Mouse (Mus musculus): ENCODE data around the gene Omg. TPM values are rescaled to one million over a fixed set of nuclear protein-coding genes. Genes with fewer than 3 reads are reported as not detected.

Gene Omg
- 1 to 10 TPM in 8 of 26 experiments, under 1 TPM in 11, not detected in 7; 0.30 to 2.5 (median 0.92) TPM for total RNA-seq (2018; cell fraction: chromatin; rRNA removed)
- total RNA-seq (2018; cell fraction: cytosol; rRNA removed) = under 1 TPM in 14 of 26 experiments, not detected in 12; 0.03 to 0.29 (median 0.07) TPM
- total RNA-seq (2018; cell fraction: nucleus; rRNA removed) = 1 to 10 TPM in 1 of 26 experiments, under 1 TPM in 18, not detected in 7; 0.21 to 1.2 (median 0.42) TPM
- polyA plus RNA-seq (2018) = 0.11 to 0.34 TPM in 2 of 3 replicates, not detected in the other

- no peak within 1 kb of the TSS for H3K4me3 ChIP-seq (ENCODE audit: inconsistent target)
- no peaks in the 10 kb centered on the region for H3K79me2 ChIP-seq (ENCODE audit: inconsistent target)
- 82% methylated on average over 5 of the region's 8 CpGs for WGBS (ENCODE audit: missing documents)
- no peak within 1 kb of the TSS for H3K27ac ChIP-seq
- H3K36me3 ChIP-seq (ENCODE audit: inconsistent target) = no peaks in the 10 kb centered on the region
Measured at GRCm38 (mm10) chr11:79503845-79504244, at the start of gene Omg. Gene Omg (minus strand): TSS chr11:79504084.

- H3K4me3 ChIP-seq (ENCODE audit: inconsistent target) = no peak overlapping the region
- peaks cover 56% of the 10 kb centered on the region for H3K36me3 ChIP-seq (ENCODE audit: inconsistent target)
- no peaks in the 10 kb centered on the region for H3K79me2 ChIP-seq (ENCODE audit: inconsistent target)
- WGBS (ENCODE audit: missing documents) = 88% methylated on average over 1 of the region's 1 CpGs
- no peak overlapping the region for H3K27ac ChIP-seq
Measured at GRCm38 (mm10) chr11:79552622-79553021, 48.7 kb upstream of the Omg start.

- no peak overlapping the region for H3K27ac ChIP-seq
- H3K79me2 ChIP-seq (ENCODE audit: inconsistent target) = peaks cover 7% of the 10 kb centered on the region
- H3K36me3 ChIP-seq (ENCODE audit: inconsistent target) = no peaks in the 10 kb centered on the region
- no peak overlapping the region for H3K4me3 ChIP-seq (ENCODE audit: inconsistent target)
- 98% methylated on average over 3 of the region's 3 CpGs for WGBS (ENCODE audit: missing documents)
Measured at GRCm38 (mm10) chr11:79536293-79536692, 32.4 kb upstream of the Omg start.

GRCm38 (mm10) chr11:79535554-79535953 lies 31.7 kb upstream of the Omg start:
- Histone ChIP-seq H3K36me3 (ENCODE audit: inconsistent target) (no peaks in the 10 kb centered on the region), H3K79me2 (ENCODE audit: inconsistent target) (peaks cover 15% of the 10 kb centered on the region), H3K27ac (no peak overlapping the region), H3K4me3 (ENCODE audit: inconsistent target) (no peak overlapping the region)
- WGBS (ENCODE audit: missing documents) = 29% methylated on average over 4 of the region's 4 CpGs

GRCm38 (mm10) chr11:79533950-79534690 lies 30.2 kb upstream of the Omg start:
- Histone ChIP-seq H3K79me2 (ENCODE audit: inconsistent target) (peaks cover 29% of the 10 kb centered on the region), H3K27ac (no peak overlapping the region), H3K4me3 (ENCODE audit: inconsistent target) (no peak overlapping the region), H3K36me3 (ENCODE audit: inconsistent target) (no peaks in the 10 kb centered on the region)
- WGBS (ENCODE audit: missing documents) = 92% methylated on average over 8 of the region's 8 CpGs

- 97% methylated on average over 6 of the region's 6 CpGs for WGBS (ENCODE audit: missing documents)
- Histone ChIP-seq H3K36me3 (ENCODE audit: inconsistent target) (no peaks in the 10 kb centered on the region), H3K27ac (no peak overlapping the region), H3K4me3 (ENCODE audit: inconsistent target) (no peak overlapping the region), H3K79me2 (ENCODE audit: inconsistent target) (peaks cover 37% of the 10 kb centered on the region)
Measured at GRCm38 (mm10) chr11:79533311-79533710, 29.4 kb upstream of the Omg start.

GRCm38 (mm10) chr11:79531485-79531884 lies 27.6 kb upstream of the Omg start:
- H3K27ac ChIP-seq = peak overlapping the region; percentile 5; the same call in 1 of the 2 replicates
- 74% methylated on average over 4 of the region's 4 CpGs for WGBS (ENCODE audit: missing documents)
- H3K36me3 ChIP-seq (ENCODE audit: inconsistent target) = no peaks in the 10 kb centered on the region
- peaks cover 40% of the 10 kb centered on the region for H3K79me2 ChIP-seq (ENCODE audit: inconsistent target)
- H3K4me3 ChIP-seq (ENCODE audit: inconsistent target) = no peak overlapping the region

DNA sequence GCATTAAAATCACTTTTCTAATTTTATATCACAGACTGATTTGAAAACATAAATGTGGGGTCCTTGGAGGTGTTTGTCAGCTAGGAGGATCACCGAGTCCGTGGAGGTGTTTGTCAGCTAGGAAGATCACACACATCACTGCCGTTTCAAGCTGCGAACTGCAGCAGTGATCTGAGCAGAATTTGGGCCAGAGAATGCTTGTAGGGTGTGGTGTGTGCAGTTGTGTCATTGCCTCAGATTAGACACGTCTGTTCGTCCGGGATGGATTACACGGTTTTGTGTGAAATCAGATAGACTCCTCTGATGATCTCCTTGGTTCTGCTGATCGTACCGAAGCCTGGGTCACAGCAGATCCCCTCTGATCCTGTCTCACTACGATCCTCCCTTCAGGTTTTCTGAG lies 26.9 kb upstream of the Omg start:
- peak overlapping the region; percentile 64; the same call in 1 of the 2 replicates for H3K4me3 ChIP-seq (ENCODE audit: inconsistent target)
- 73% methylated on average over 11 of the region's 11 CpGs for WGBS (ENCODE audit: missing documents)
- peak overlapping the region; percentile 98 for H3K27ac ChIP-seq
- H3K36me3 ChIP-seq (ENCODE audit: inconsistent target) = peaks cover 5% of the 10 kb centered on the region
- peaks cover 47% of the 10 kb centered on the region for H3K79me2 ChIP-seq (ENCODE audit: inconsistent target)

GRCm38 (mm10) chr11:79530333-79530761 lies 26.5 kb upstream of the Omg start, which contains the start of the genes Evi2 and Evi2a:
Gene Evi2 (minus strand): TSS chr11:79530589.
Gene Evi2a (minus strand): TSS chr11:79530609.
- Histone ChIP-seq H3K27ac (peak within 1 kb of the TSS; percentile 98), H3K79me2 (ENCODE audit: inconsistent target) (peaks cover 51% of the 10 kb centered on the region), H3K4me3 (ENCODE audit: inconsistent target) (peak within 1 kb of the TSS; percentile 64), H3K36me3 (ENCODE audit: inconsistent target) (peaks cover 8% of the 10 kb centered on the region)
- WGBS (ENCODE audit: missing documents) = 0% methylated on average over 7 of the region's 7 CpGs

- Histone ChIP-seq H3K79me2 (ENCODE audit: inconsistent target) (peaks cover 58% of the 10 kb centered on the region), H3K27ac (peak overlapping the region; percentile 98), H3K36me3 (ENCODE audit: inconsistent target) (peaks cover 8% of the 10 kb centered on the region), H3K4me3 (ENCODE audit: inconsistent target) (peak overlapping the region; percentile 64)
- WGBS (ENCODE audit: missing documents) = 63% methylated on average over 2 of the region's 2 CpGs
Measured at GRCm38 (mm10) chr11:79529736-79530135, 25.9 kb upstream of the Omg start.

GRCm38 (mm10) chr11:79529226-79529625 lies 25.3 kb upstream of the Omg start:
- Histone ChIP-seq H3K4me3 (ENCODE audit: inconsistent target) (peak overlapping the region; percentile 64), H3K27ac (peak overlapping the region; percentile 98), H3K79me2 (ENCODE audit: inconsistent target) (peaks cover 63% of the 10 kb centered on the region), H3K36me3 (ENCODE audit: inconsistent target) (peaks cover 8% of the 10 kb centered on the region)
- 86% methylated on average over 4 of the region's 6 CpGs for WGBS (ENCODE audit: missing documents)

DNA sequence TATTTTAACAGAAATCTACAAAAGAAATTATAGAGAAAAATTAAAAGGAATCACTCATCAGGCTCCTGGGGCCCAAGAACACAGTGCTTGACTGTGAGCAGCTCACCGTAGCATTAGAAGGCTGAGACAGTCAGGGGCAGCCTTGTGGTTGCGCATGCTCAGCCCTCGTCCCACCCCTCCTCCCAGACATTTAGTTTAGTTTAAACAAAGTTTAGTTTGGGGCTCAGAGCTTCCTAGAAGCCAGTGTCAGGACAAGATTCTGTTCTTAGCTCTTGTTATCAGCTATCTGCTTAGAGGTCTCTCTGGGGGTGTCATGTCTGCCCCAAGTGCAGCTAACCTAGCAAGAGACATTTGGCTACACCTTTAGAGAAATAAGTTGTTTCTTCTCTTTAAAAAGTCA lies 24.7 kb upstream of the Omg start:
- peak overlapping the region; percentile 98 for H3K27ac ChIP-seq
- H3K4me3 ChIP-seq (ENCODE audit: inconsistent target) = peak overlapping the region; percentile 64
- 53% methylated on average over 3 of the region's 3 CpGs for WGBS (ENCODE audit: missing documents)
- peaks cover 8% of the 10 kb centered on the region for H3K36me3 ChIP-seq (ENCODE audit: inconsistent target)
- peaks cover 69% of the 10 kb centered on the region for H3K79me2 ChIP-seq (ENCODE audit: inconsistent target)

DNA sequence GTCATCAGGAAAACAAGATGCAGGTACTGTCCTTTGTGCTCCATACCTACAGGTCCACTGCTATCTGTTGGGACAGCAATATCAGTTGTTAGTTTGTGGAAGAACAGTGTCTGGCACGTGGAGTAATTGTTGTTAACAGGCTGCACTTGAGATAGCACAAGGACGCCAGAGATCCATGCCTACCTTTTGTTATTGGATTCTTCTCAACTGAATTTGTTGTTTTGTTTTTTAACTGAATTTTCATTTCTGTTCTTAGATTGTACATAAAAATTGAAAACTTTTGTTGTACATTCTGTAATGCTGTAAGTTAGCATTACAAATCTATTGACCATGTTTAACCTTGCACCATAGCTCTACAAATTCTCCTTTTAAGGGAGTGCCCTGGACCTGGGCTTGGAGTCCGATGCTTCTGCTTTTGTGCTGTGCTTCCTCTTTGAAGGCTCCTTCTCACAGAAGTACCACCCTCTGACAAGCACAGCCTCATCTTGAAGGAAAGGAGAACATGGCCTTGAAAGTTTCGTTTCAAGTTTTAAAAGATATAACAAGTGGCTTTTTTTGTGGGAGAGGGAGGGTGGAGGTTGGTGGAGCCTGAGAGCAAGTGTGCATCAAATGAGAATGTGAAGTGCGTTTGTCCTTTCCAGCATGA lies 24.0 kb upstream of the Omg start:
- peaks cover 76% of the 10 kb centered on the region for H3K79me2 ChIP-seq (ENCODE audit: inconsistent target)
- H3K27ac ChIP-seq = peak overlapping the region; percentile 98
- peak overlapping the region; percentile 64 for H3K4me3 ChIP-seq (ENCODE audit: inconsistent target)
- WGBS (ENCODE audit: missing documents) = 12% methylated on average over 5 of the region's 5 CpGs
- H3K36me3 ChIP-seq (ENCODE audit: inconsistent target) = peaks cover 8% of the 10 kb centered on the region

DNA sequence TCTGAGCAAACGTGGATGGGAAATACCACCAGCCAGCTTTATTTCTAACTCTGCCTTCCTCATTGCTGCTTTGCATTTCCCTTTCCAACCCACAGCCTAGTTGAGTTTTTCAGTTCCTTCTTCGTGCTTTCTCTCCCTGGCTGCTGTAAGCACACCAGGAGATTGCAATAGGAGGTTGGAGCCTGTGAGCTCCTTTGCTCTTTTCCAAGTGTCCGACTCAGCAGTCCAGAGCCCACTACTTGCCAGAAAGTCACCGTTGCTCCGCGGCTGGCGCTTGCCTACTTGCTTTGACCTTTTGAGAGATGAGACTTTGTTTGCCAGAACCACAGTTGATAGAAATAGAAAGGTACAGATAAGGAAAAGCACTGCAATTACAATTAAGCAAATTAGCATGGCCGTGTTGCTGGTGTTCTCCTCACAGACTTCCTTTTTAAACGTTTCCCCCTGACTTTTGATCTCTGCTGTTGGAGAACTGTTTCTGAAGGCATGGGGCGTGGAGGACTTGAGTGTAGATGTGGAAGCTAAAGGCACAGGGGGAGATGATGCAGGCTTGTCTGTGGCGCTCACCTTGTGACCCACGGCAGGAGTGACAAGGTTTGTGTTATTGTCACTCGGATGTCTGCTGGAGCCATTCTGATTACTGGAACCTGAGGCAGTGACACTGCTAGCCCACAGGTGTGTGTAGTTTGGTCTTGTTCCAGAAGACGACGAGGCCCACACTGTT lies 23.3 kb upstream of the Omg start:
- Histone ChIP-seq H3K79me2 (ENCODE audit: inconsistent target) (peaks cover 83% of the 10 kb centered on the region), H3K27ac (peak overlapping the region; percentile 98), H3K4me3 (ENCODE audit: inconsistent target) (peak overlapping the region; percentile 3; the same call in 1 of the 2 replicates), H3K36me3 (ENCODE audit: inconsistent target) (peaks cover 8% of the 10 kb centered on the region)
- WGBS (ENCODE audit: missing documents) = 18% methylated on average over 15 of the region's 15 CpGs
